Mouse (Mus musculus) thymus, postnatal 0 days (tissue): ENCODE data around the gene Tbc1d20. TPM values are rescaled to one million over a fixed set of nuclear protein-coding genes. Genes with fewer than 3 reads are reported as not detected.
A peak's percentile ranks its signal among the peaks of the same experiment; 100 is the strongest.

Experiments used
- DNase-seq: peaks from one replicate; pipeline ENCODE4 v3.0.0-alpha.2; 2015; ENCODE audit warnings: low spot score
- polyA plus RNA-seq: library from polyadenylated mRNA; unstranded; fragments of >200 nt; fragmentation: Nextera tagmentation; extraction: Ambion mirVana; gene quantifications from 2 replicates; pipeline ENCODE4 v1.2.1, GENCODE M21; 2015

Tbc1d20 gene
- polyA plus RNA-seq, 1 experiment from 2014 or later, result 31.1 TPM

- DNase-seq, result no peak
These were observed 32.5 kb downstream of the Tbc1d20 start for GRCm38 (mm10) chr2:152326157-152326556.

- DNase-seq, result no peak
These were observed 33.0 kb downstream of the Tbc1d20 start for GRCm38 (mm10) chr2:152326654-152327053.

GRCm38 (mm10) chr2:152327980-152328379 lies 34.4 kb downstream of the Tbc1d20 start:
- no peak for DNase-seq

GRCm38 (mm10) chr2:152330858-152331423 lies 37.3 kb downstream of the Tbc1d20 start:
- peak; percentile 14 for DNase-seq

- peak; percentile 92 for DNase-seq
These were observed 38.6 kb downstream of the Tbc1d20 start, which contains the start of gene Rbck1 for GRCm38 (mm10) chr2:152332101-152332825. Gene Rbck1 (minus strand): TSS chr2:152332653.

- DNase-seq, result no peak
These were observed 39.8 kb downstream of the Tbc1d20 start for GRCm38 (mm10) chr2:152333345-152334006.

- DNase-seq, result no peak
These were observed 41.7 kb downstream of the Tbc1d20 start for GRCm38 (mm10) chr2:152335289-152335820.

GRCm38 (mm10) chr2:152336856-152337255 lies 43.2 kb downstream of the Tbc1d20 start:
- no peak for DNase-seq

- DNase-seq, result no peak
These were observed 44.1 kb downstream of the Tbc1d20 start for GRCm38 (mm10) chr2:152337591-152338212.

GRCm38 (mm10) chr2:152338319-152338718 lies 44.7 kb downstream of the Tbc1d20 start:
- DNase-seq, result no peak

- no peak for DNase-seq
These were observed 46.1 kb downstream of the Tbc1d20 start for GRCm38 (mm10) chr2:152339631-152340179.

- DNase-seq, result peak; percentile 88
These were observed 49.9 kb downstream of the Tbc1d20 start, which contains the start of gene Trib3 for GRCm38 (mm10) chr2:152343329-152344213. Gene Trib3 (minus strand): TSS chr2:152344032.

- peak; percentile 27 for DNase-seq
These were observed 50.7 kb downstream of the Tbc1d20 start for GRCm38 (mm10) chr2:152344361-152344760.

- no peak for DNase-seq
These were observed 51.3 kb downstream of the Tbc1d20 start for GRCm38 (mm10) chr2:152344909-152345308.

- no peak for DNase-seq
These were observed 51.8 kb downstream of the Tbc1d20 start for GRCm38 (mm10) chr2:152345393-152345792.

- DNase-seq, result no peak
These were observed 53.3 kb downstream of the Tbc1d20 start for GRCm38 (mm10) chr2:152346776-152347465.

- DNase-seq, result no peak
These were observed 54.1 kb downstream of the Tbc1d20 start for GRCm38 (mm10) chr2:152347722-152348121.

- DNase-seq, result no peak
These were observed 55.6 kb downstream of the Tbc1d20 start for GRCm38 (mm10) chr2:152349205-152349604.

GRCm38 (mm10) chr2:152349842-152350540 lies 56.4 kb downstream of the Tbc1d20 start:
- no peak for DNase-seq
